Mouse (Mus musculus) hindbrain, embryonic 16.5 days (tissue): ENCODE measurements around the gene Lin54. TPM values are rescaled to one million over a fixed set of nuclear protein-coding genes. Genes with fewer than 3 reads are reported as not detected.
"Not testable (repeated sequence)": the region's sequence is repeated elsewhere in the genome, so short reads cannot be mapped to it uniquely, and the experiment has no call there.

Experiments used
- ATAC-seq: fragments of 200-750 bp; cut with Nextera tagmentation; 2 replicates; pipeline ENCODE4 v1.8.0; 2017; ENCODE audit warnings: moderate TSS enrichment, moderate library complexity
- H3K27ac ChIP-seq: fragments of 300-500 bp; sonication (generic); 2 replicates; pipeline ENCODE4 v1.5.1; 2014; ENCODE audit warnings: low read depth, mild to moderate bottlenecking, control low read depth, low read length, moderate library complexity
- H3K27me3 ChIP-seq: fragments of 300-500 bp; sonication (generic); replicated peaks from 2 replicates; pipeline ENCODE4 v1.6.1; 2014; ENCODE audit warnings: low read length; ENCODE audit not compliant: control insufficient read depth, insufficient read depth
- H3K36me3 ChIP-seq: fragments of 300-500 bp; sonication (generic); 2 replicates; pipeline ENCODE4 v1.6.1; 2014; ENCODE audit warnings: mild to moderate bottlenecking, low read length, moderate library complexity, mixed read lengths; ENCODE audit not compliant: control insufficient read depth, insufficient read depth
- H3K4me1 ChIP-seq: fragments of 300-500 bp; sonication (generic); 2 replicates; pipeline ENCODE4 v1.6.1; 2014; ENCODE audit warnings: low read depth, low read length; ENCODE audit not compliant: control insufficient read depth, insufficient read depth
- H3K4me2 ChIP-seq: fragments of 300-500 bp; sonication (generic); 2 replicates; pipeline ENCODE4 v1.6.1; 2014; ENCODE audit warnings: mild to moderate bottlenecking, low read length, control low read depth, moderate library complexity
- H3K4me3 ChIP-seq: fragments of 300-500 bp; sonication (generic); 2 replicates; pipeline ENCODE4 v1.5.1; 2014; ENCODE audit warnings: mild to moderate bottlenecking, low read length, control low read depth, moderate library complexity
- H3K9ac ChIP-seq: fragments of 300-500 bp; sonication (generic); 2 replicates; pipeline ENCODE4 v1.6.1; 2014; ENCODE audit warnings: low read depth, mild to moderate bottlenecking, control low read depth, low read length, moderate library complexity
- H3K9me3 ChIP-seq: fragments of 300-500 bp; sonication (generic); 2 replicates; pipeline ENCODE4 v1.6.1; 2014; ENCODE audit warnings: mild to moderate bottlenecking, low read length, moderate library complexity; ENCODE audit not compliant: control insufficient read depth
- WGBS: fragments of 180-500 bp; shearing (Covaris S2); extraction: QIAGEN DNeasy Blood & Tissue Kit; methylation state at CpG from one replicate; pipeline ENCODE4 v1.1.7; 2014; 5-methylcytosine and 5-hydroxymethylcytosine counted together
- polyA plus RNA-seq: library from polyadenylated mRNA; unstranded; fragments of >200 nt; fragmentation: Nextera tagmentation; extraction: Ambion mirVana; gene quantifications from 2 replicates; pipeline ENCODE4 v1.2.1, GENCODE M21; 2015

Lin54 gene
- polyA plus RNA-seq, 1 experiment from 2014 or later: 7.7 TPM

GRCm38 (mm10) chr5:100430076-100430390, 70.4 kb downstream of the Lin54 start:
- ATAC-seq: peak; percentile 5
- Histone ChIP-seq H3K36me3 (no peaks in the 10 kb centered on the region), H3K27me3 (no peaks in the 10 kb centered on the region), H3K4me2 (peak overlapping the region; percentile 78), H3K4me1 (peaks cover 24% of the 10 kb centered on the region), H3K9me3 (no peaks in the 10 kb centered on the region), H3K9ac (peak overlapping the region; percentile 94), H3K27ac (peak overlapping the region; percentile 93), H3K4me3 (peak overlapping the region; percentile 82)
- WGBS: 5% methylated on average over 11 of the region's 11 CpGs

GRCm38 (mm10) chr5:100429344-100430075, 70.9 kb downstream of the Lin54 start:
- ATAC-seq: peak; percentile 99
- Histone ChIP-seq H3K27me3 (no peaks in the 10 kb centered on the region), H3K4me1 (peaks cover 30% of the 10 kb centered on the region), H3K27ac (peak overlapping the region; percentile 94), H3K9me3 (no peaks in the 10 kb centered on the region), H3K9ac (peak overlapping the region; percentile 94), H3K4me3 (peak overlapping the region; percentile 82), H3K4me2 (peak overlapping the region; percentile 78), H3K36me3 (0 out of 2 replicates have a peak, but pooled peaks cover 2% of the 10 kb centered on the region)
- under 1% methylated on average over 52 of the region's 53 CpGs for WGBS

GRCm38 (mm10) chr5:100428734-100429343, 71.6 kb downstream of the Lin54 start:
- ATAC-seq: no peak; the same call in 1 of the 2 replicates

DNA sequence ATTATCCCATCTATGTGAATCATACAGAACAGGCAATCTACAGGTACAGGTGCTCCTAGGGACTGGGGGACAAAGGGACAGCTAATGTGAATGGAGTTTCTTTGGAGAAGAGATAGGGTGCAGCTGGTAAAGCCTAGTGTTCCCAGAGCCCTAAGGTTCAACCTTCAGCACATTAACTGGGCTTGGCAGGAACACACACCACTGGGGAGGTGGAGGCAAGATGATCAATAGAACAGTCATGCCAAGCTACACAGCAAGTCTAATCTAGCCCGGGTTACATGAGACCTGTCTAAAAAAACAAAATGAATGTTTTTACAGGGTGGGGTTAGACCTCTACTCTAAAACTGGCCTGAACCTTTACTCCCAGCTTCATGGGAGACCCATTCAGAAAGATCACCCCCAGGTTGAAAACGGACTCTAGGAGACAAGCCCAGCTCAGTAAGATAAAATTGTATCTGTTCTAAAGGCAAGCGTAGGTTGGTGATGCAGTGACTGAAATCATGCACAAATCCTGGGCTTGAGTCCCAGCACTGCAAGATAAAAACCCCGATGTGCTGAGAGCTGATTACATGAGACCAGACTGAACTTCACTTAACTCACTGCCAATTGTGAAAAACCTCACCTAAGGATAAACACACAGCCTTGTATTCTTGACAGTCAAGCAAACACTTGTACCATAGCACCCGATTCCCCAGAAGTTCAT, 72.3 kb downstream of the Lin54 start:
- ATAC-seq: no peak
- WGBS: 7% methylated on average over 5 of the region's 5 CpGs
- H3K4me3 ChIP-seq: peak overlapping the region; percentile 82
- H3K4me2 ChIP-seq: peak overlapping the region; percentile 74
- peaks cover 10% of the 10 kb centered on the region; the same call in 1 of the 2 replicates for H3K36me3 ChIP-seq
- H3K9me3 ChIP-seq: no peaks in the 10 kb centered on the region
- H3K4me1 ChIP-seq: peaks cover 37% of the 10 kb centered on the region
- no peak overlapping the region; the same call in 1 of the 2 replicates for H3K27ac ChIP-seq
- H3K27me3 ChIP-seq: no peaks in the 10 kb centered on the region
- peak overlapping the region; percentile 56 for H3K9ac ChIP-seq

More at GRCm38 (mm10) chr5:100428734-100429343, 71.6 kb downstream of the Lin54 start:
- H3K27ac ChIP-seq: peak overlapping the region; percentile 94
- no peaks in the 10 kb centered on the region for H3K27me3 ChIP-seq
- WGBS: under 1% methylated on average over 20 of the region's 20 CpGs
- H3K4me2 ChIP-seq: peak overlapping the region; percentile 74
- peaks cover 33% of the 10 kb centered on the region for H3K4me1 ChIP-seq
- peak overlapping the region; percentile 82 for H3K4me3 ChIP-seq
- H3K9me3 ChIP-seq: no peaks in the 10 kb centered on the region
- peak overlapping the region; percentile 91 for H3K9ac ChIP-seq
- 0 out of 2 replicates have a peak, but pooled peaks cover 7% of the 10 kb centered on the region for H3K36me3 ChIP-seq

- H3K4me1 ChIP-seq: peaks cover 40% of the 10 kb centered on the region
- no peak for ATAC-seq
Measured at GRCm38 (mm10) chr5:100427276-100427675, 73.2 kb downstream of the Lin54 start.

DNA sequence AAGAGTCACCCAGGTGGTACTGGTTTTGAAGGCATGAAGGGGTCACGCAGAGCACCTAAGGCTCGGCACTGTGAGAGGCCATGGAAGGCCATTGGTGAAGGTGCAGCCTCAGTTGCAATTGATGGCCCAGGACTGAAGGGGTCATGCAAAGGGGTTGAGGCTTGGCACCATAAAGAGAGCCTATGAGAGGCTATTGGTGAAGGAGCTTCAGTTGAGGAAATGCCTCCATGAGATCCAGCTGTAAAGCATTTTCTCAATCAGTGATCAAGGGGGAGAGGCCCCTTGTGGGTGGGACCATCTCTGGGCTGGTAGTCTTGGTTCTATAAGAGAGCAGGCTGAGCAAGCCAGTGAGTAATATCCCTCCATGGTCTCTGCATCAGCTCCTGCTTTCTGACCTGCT, 74.6 kb downstream of the Lin54 start:
- not testable (repeated sequence) for ATAC-seq, H3K9me3 ChIP-seq, H3K27me3 ChIP-seq, H3K4me3 ChIP-seq, H3K9ac ChIP-seq, H3K27ac ChIP-seq, H3K4me2 ChIP-seq
- Histone ChIP-seq H3K36me3 (peaks cover 24% of the 10 kb centered on the region), H3K4me1 (peaks cover 40% of the 10 kb centered on the region)
- WGBS: 64% methylated on average over 2 of the region's 2 CpGs

More at GRCm38 (mm10) chr5:100427276-100427675, 73.2 kb downstream of the Lin54 start:
- H3K9me3 ChIP-seq: no peaks in the 10 kb centered on the region
- H3K27ac ChIP-seq: no peak overlapping the region
- peaks cover 15% of the 10 kb centered on the region for H3K36me3 ChIP-seq
- H3K9ac ChIP-seq: peak overlapping the region; percentile 43
- no peaks in the 10 kb centered on the region for H3K27me3 ChIP-seq
- H3K4me3 ChIP-seq: peak overlapping the region; percentile 82
- peak overlapping the region; percentile 74 for H3K4me2 ChIP-seq
- 62% methylated on average over 9 of the region's 9 CpGs for whole genome bisulfite sequencing

DNA sequence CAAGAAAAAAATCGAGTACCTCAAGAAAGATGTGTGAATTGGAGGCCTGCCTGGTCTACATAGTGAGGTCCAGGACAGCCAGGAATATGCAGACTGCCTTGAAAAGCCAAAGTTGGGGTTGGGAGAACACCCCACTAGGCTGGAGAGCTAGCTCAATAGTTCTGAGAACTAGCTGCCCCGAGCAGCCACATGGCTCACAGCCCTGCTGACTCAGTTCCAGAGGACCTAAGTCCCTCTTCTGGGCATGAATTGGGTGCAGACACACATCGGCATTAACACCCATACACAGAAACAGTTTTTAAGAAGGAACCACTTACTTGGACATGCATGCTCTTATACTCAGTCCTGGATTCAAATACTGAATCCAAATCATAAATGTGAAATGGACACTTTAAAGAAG, 76.2 kb downstream of the Lin54 start:
- Histone ChIP-seq H3K9me3 (no peaks in the 10 kb centered on the region), H3K4me3 (no peak overlapping the region), H3K9ac (no peak overlapping the region), H3K27ac (no peak overlapping the region), H3K27me3 (no peaks in the 10 kb centered on the region), H3K4me2 (peak overlapping the region; percentile 16; the same call in 1 of the 2 replicates), H3K4me1 (peaks cover 35% of the 10 kb centered on the region), H3K36me3 (peaks cover 34% of the 10 kb centered on the region)
- WGBS: 82% methylated on average over 3 of the region's 3 CpGs
- no peak for ATAC-seq

- ATAC-seq: no peak
- no peak overlapping the region for H3K4me3 ChIP-seq
- H3K4me1 ChIP-seq: peaks cover 35% of the 10 kb centered on the region
- peaks cover 37% of the 10 kb centered on the region for H3K36me3 ChIP-seq
- H3K27me3 ChIP-seq: no peaks in the 10 kb centered on the region
- no peaks in the 10 kb centered on the region for H3K9me3 ChIP-seq
- no peak overlapping the region for H3K9ac ChIP-seq
- 72% methylated on average over 7 of the region's 7 CpGs for WGBS
- no peak overlapping the region for H3K27ac ChIP-seq
- H3K4me2 ChIP-seq: no peak overlapping the region
Measured at GRCm38 (mm10) chr5:100423626-100424025, 76.8 kb downstream of the Lin54 start.

DNA sequence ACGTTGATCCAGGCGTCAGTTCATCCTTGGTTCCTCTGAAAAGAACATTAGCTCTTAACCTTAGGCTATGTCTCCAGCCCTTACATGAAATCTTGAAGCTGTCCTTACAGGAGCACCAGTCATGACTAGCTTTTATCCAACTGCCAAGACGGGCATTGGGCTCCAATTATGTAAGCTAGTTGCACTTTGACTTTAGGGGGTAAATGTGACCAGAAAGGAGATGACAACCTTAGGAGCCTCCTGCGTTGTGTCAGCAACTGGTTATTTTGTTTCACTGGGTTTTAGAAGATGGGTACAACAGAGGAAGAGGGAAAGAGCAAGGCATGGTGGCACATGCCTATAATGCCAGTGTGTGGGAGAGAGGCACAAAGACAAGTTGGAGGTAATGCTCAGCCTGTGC, 81.6 kb downstream of the Lin54 start:
- Histone ChIP-seq H3K27me3 (no peaks in the 10 kb centered on the region), H3K27ac (no peak overlapping the region), H3K4me1 (peaks cover 17% of the 10 kb centered on the region), H3K9me3 (no peaks in the 10 kb centered on the region), H3K9ac (no peak overlapping the region), H3K36me3 (peaks cover 30% of the 10 kb centered on the region), H3K4me3 (no peak overlapping the region), H3K4me2 (no peak overlapping the region)
- 75% methylated on average over 4 of the region's 4 CpGs for WGBS
- ATAC-seq: no peak
